Mouse (Mus musculus): ENCODE measurements around the gene Pnmal2.

DNA sequence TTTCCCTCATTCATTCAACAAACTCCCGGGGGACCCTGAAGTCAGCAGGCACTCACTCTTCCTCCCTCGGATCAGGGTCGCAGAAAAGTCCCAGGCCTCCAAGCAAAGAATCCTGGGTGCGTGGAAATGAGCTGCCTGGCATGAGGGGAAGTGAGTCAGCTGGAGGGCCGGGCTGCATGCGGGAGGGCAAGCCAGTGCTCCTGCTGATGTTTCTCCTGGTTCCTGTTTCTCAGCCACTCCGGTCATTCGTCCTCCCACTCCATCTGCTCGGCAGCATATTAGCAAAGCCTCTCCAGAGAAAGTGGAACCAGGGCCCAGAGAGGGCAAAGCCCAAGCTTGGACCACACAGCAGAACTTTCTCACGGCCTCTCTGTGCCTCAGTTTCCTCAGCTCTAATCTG is 34.6 kb upstream of the Pnmal2 start:
- TF ChIP-seq POLR2A (IDR thresholded peaks at IDR 0.05; ENCODE audit: extremely low read depth, insufficient read depth, low read length), result no peak
- no peak for TF ChIP-seq CTCF (IDR thresholded peaks at IDR 0.05; ENCODE audit: extremely low read depth, insufficient read depth, low read length)

All from cortical plate, adult 2 months (tissue).